40 mouse cellular contexts compared by ENCODE assay signal in genomic region chr8:124626251-124626650, GRCm38 (mm10). TPM values are rescaled to one million over a fixed set of nuclear protein-coding genes. Genes with fewer than 3 reads are reported as not detected.
"Had no signal": no experiment of that assay in that cellular context is flagged by ENCODE, and none has a peak within 500 bp of the region (broad histone marks: within the 10 kb centered on the region; RNA-seq: fewer than 3 reads in every experiment).

No protein-coding gene starts in this region.

- H3K9me3 ChIP-seq: limb, embryonic 10.5 days; limb, embryonic 12.5 days; limb, embryonic 13.5 days; limb, embryonic 15.5 days; liver, embryonic 12.5 days; liver, embryonic 13.5 days; liver, embryonic 15.5 days; lung, embryonic 15.5 days; midbrain, embryonic 10.5 days; midbrain, embryonic 12.5 days; midbrain, embryonic 15.5 days; neural tube, embryonic 12.5 days had no signal

- H3K4me2 ChIP-seq: limb, embryonic 12.5 days; limb, embryonic 13.5 days; limb, embryonic 15.5 days; liver, embryonic 11.5 days; liver, embryonic 12.5 days; liver, embryonic 13.5 days; liver, embryonic 15.5 days; lung, embryonic 14.5 days; lung, embryonic 15.5 days; midbrain, embryonic 12.5 days; midbrain, embryonic 15.5 days; neural tube, embryonic 12.5 days had no signal

- H3K4me3 ChIP-seq: left cerebral cortex, adult 2 months; limb, embryonic 10.5 days; limb, embryonic 12.5 days; limb, embryonic 13.5 days; limb, embryonic 15.5 days; liver, embryonic 12.5 days; liver, embryonic 13.5 days; liver, embryonic 15.5 days; lung, embryonic 15.5 days; megakaryocyte, embryonic 14.5 days; midbrain, embryonic 10.5 days; midbrain, embryonic 12.5 days; midbrain, embryonic 15.5 days; myocyte; neural tube, embryonic 12.5 days had no signal

- ATAC-seq: liver, embryonic 12.5 days; liver, postnatal 0 days; lung, postnatal 0 days; midbrain, embryonic 15.5 days; midbrain, embryonic 16.5 days had no signal

- H3K27ac ChIP-seq: left cerebral cortex, adult 2 months; limb, embryonic 10.5 days; limb, embryonic 12.5 days; limb, embryonic 13.5 days; limb, embryonic 15.5 days; liver, embryonic 12.5 days; liver, embryonic 13.5 days; liver, embryonic 14.5 days; liver, embryonic 15.5 days; lung, embryonic 15.5 days; macrophage; midbrain, embryonic 10.5 days; midbrain, embryonic 12.5 days; midbrain, embryonic 15.5 days; neural tube, embryonic 12.5 days had no signal

- H3K27me3 ChIP-seq: limb, embryonic 12.5 days; limb, embryonic 13.5 days; limb, embryonic 15.5 days; liver, embryonic 12.5 days; liver, embryonic 13.5 days; liver, embryonic 15.5 days; lung, embryonic 15.5 days; midbrain, embryonic 12.5 days; midbrain, embryonic 15.5 days; neural tube, embryonic 12.5 days had no signal

- DNase-seq: left cerebral cortex, postnatal 4 days; liver; liver, embryonic 13.5 days; liver, postnatal 0 days; lung, adult 18-20 months; lung, adult 2 months; lung, embryonic 14.5 days; lung, postnatal 10 days; lung, postnatal 14 days; lung, postnatal 36 days; lung, postnatal 4 days; midbrain, embryonic 14.5 days had no signal

- H3K4me1 ChIP-seq: liver, embryonic 12.5 days; liver, embryonic 13.5 days; liver, embryonic 15.5 days; megakaryocyte, embryonic 14.5 days; midbrain, embryonic 15.5 days; neural tube, embryonic 12.5 days had no signal

- H3K9ac ChIP-seq: limb, embryonic 12.5 days; limb, embryonic 13.5 days; limb, embryonic 15.5 days; liver, embryonic 12.5 days; liver, embryonic 13.5 days; liver, embryonic 14.5 days; liver, embryonic 15.5 days; liver, postnatal 0 days; lung, embryonic 14.5 days; lung, embryonic 15.5 days; midbrain, embryonic 12.5 days; midbrain, embryonic 15.5 days; neural tube, embryonic 12.5 days had no signal

- H3K36me3 ChIP-seq: limb, embryonic 10.5 days; limb, embryonic 12.5 days; limb, embryonic 13.5 days; limb, embryonic 15.5 days; liver, embryonic 12.5 days; liver, embryonic 13.5 days; liver, embryonic 15.5 days; lung, embryonic 15.5 days; midbrain, embryonic 10.5 days; midbrain, embryonic 12.5 days; midbrain, embryonic 15.5 days; neural tube, embryonic 12.5 days had no signal

RNA-seq across cellular contexts. Expression of gene Capn9, which starts 50.3 kb away (rescaled TPM):
- total RNA-seq: left cerebral cortex, adult 2 months; left cerebral cortex, postnatal 10 days; left cerebral cortex, postnatal 14 days; liver, adult 2 months; megakaryocyte progenitor cell, adult 5-6 weeks; megakaryocyte, adult 5-6 weeks; megakaryocyte-erythroid progenitor cell, adult 5-6 weeks; monocyte, adult 5-6 weeks had no signal
- polyA plus RNA-seq: limb, embryonic 10.5 days; limb, embryonic 11.5 days; limb, embryonic 12.5 days; limb, embryonic 13.5 days; liver, adult 2 months; liver, embryonic 11.5 days; liver, embryonic 14.5 days; liver, postnatal 0 days; macrophage; midbrain, embryonic 10.5 days; midbrain, embryonic 15.5 days; neural tube, embryonic 11.5 days; neural tube, embryonic 12.5 days had no signal

RNA-seq across cellular contexts. Expression of gene Agt, which starts 56.7 kb away (rescaled TPM):
- total RNA-seq: megakaryocyte progenitor cell, adult 5-6 weeks; megakaryocyte-erythroid progenitor cell, adult 5-6 weeks; monocyte, adult 5-6 weeks had no signal
- polyA plus RNA-seq: limb, embryonic 10.5 days; limb, embryonic 11.5 days; limb, embryonic 12.5 days; macrophage; midbrain, embryonic 10.5 days had no signal
